Mouse (Mus musculus): ENCODE data around the gene Frs3. TPM values are rescaled to one million over a fixed set of nuclear protein-coding genes. Genes with fewer than 3 reads are reported as not detected.

The Frs3 gene
- polyA plus RNA-seq, 1 experiment from 2014 or later, result 27.1 TPM

- Histone ChIP-seq H3K4me1 (replicated peaks; ENCODE audit: control insufficient read depth, insufficient read depth, low read length) (peaks cover 8% of the 10 kb centered on the region), H3K9me3 (ENCODE audit: control insufficient read depth, low read length) (no peaks in the 10 kb centered on the region), H3K4me3 (replicated peaks; ENCODE audit: low read length) (no peak overlapping the region), H3K27ac (ENCODE audit: low read length) (no peak overlapping the region), H3K4me2 (ENCODE audit: low read length) (no peak overlapping the region), H3K27me3 (replicated peaks; ENCODE audit: control insufficient read depth, insufficient read depth, low read length) (peaks cover 3% of the 10 kb centered on the region; the same call in 1 of the 2 replicates), H3K9ac (replicated peaks; ENCODE audit: low read depth, low read length) (no peak overlapping the region), H3K36me3 (ENCODE audit: control insufficient read depth, insufficient read depth) (no peaks in the 10 kb centered on the region)
- WGBS, result 86% methylated on average over 10 of the region's 10 CpGs
- ATAC-seq, result no peak
Measured at GRCm38 (mm10) chr17:47698156-47698555, 9.3 kb downstream of the Frs3 start.

DNA sequence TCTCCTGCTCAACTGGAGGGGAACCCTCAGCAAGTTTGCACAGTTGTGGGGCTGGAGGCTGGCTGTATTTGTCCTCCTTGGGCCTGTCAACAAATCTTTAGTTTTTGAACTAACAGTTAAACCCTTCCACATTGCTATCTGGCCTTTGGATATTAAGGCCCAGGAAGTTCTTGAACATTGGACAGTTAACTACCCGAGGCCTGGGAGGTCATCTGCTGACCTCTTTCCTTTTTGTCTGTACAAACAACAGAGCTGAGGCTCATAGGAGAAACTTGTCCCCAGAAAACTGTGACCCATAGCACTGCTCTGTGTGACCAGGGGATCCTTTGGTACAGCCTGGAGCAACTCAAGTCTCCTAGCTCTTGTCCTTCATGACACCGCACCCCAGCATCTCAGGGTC, 10.2 kb downstream of the Frs3 start:
- Histone ChIP-seq H3K9ac (replicated peaks; ENCODE audit: low read depth, low read length) (no peak overlapping the region), H3K4me1 (replicated peaks; ENCODE audit: control insufficient read depth, insufficient read depth, low read length) (peaks cover 7% of the 10 kb centered on the region), H3K9me3 (ENCODE audit: control insufficient read depth, low read length) (no peaks in the 10 kb centered on the region), H3K4me2 (ENCODE audit: low read length) (no peak overlapping the region), H3K4me3 (replicated peaks; ENCODE audit: low read length) (no peak overlapping the region), H3K27ac (ENCODE audit: low read length) (no peak overlapping the region), H3K36me3 (ENCODE audit: control insufficient read depth, insufficient read depth) (no peaks in the 10 kb centered on the region), H3K27me3 (replicated peaks; ENCODE audit: control insufficient read depth, insufficient read depth, low read length) (no peaks in the 10 kb centered on the region)
- WGBS, result 86% methylated on average over 2 of the region's 2 CpGs
- no peak for ATAC-seq

DNA sequence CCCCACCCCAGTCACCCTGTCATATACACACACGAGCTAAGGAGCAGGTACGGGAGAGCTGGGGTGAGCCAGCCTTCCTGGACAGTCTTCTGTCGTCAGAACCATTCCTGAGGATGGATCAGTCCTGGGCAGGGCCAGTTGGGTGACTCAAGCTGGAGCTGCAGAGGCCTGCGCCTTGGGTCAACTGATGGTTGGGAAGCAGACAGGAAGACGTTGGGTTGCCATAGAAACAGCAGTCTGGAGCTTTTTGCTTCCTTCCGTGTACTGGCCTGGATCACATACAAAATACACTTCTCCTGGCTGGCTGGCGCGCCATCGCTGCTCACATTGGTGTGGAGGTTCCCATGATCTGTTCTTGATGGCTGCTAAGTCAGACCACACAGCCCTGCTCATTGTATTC, 13.0 kb downstream of the Frs3 start:
- H3K27ac ChIP-seq (ENCODE audit: low read length), result no peak overlapping the region
- no peaks in the 10 kb centered on the region for H3K4me1 ChIP-seq (replicated peaks; ENCODE audit: control insufficient read depth, insufficient read depth, low read length)
- H3K9ac ChIP-seq (replicated peaks; ENCODE audit: low read depth, low read length), result no peak overlapping the region
- no peaks in the 10 kb centered on the region for H3K27me3 ChIP-seq (replicated peaks; ENCODE audit: control insufficient read depth, insufficient read depth, low read length)
- H3K4me3 ChIP-seq (replicated peaks; ENCODE audit: low read length), result no peak overlapping the region
- no peaks in the 10 kb centered on the region for H3K9me3 ChIP-seq (ENCODE audit: control insufficient read depth, low read length)
- no peaks in the 10 kb centered on the region for H3K36me3 ChIP-seq (ENCODE audit: control insufficient read depth, insufficient read depth)
- peak; percentile 18; the same call in 1 of the 2 replicates for ATAC-seq
- no peak overlapping the region for H3K4me2 ChIP-seq (ENCODE audit: low read length)
- 75% methylated on average over 9 of the region's 9 CpGs for WGBS

- no peaks in the 10 kb centered on the region for H3K36me3 ChIP-seq (ENCODE audit: control insufficient read depth, insufficient read depth)
- no peaks in the 10 kb centered on the region for H3K27me3 ChIP-seq (replicated peaks; ENCODE audit: control insufficient read depth, insufficient read depth, low read length)
- 60% methylated on average over 27 of the region's 28 CpGs for WGBS
- ATAC-seq, result no peak
- H3K4me1 ChIP-seq (replicated peaks; ENCODE audit: control insufficient read depth, insufficient read depth, low read length), result no peaks in the 10 kb centered on the region
- no peak overlapping the region for H3K4me3 ChIP-seq (replicated peaks; ENCODE audit: low read length)
- no peak overlapping the region for H3K27ac ChIP-seq (ENCODE audit: low read length)
- no peak overlapping the region for H3K9ac ChIP-seq (replicated peaks; ENCODE audit: low read depth, low read length)
- no peak overlapping the region for H3K4me2 ChIP-seq (ENCODE audit: low read length)
- no peaks in the 10 kb centered on the region for H3K9me3 ChIP-seq (ENCODE audit: control insufficient read depth, low read length)
Measured at GRCm38 (mm10) chr17:47702548-47703345, 13.9 kb downstream of the Frs3 start.

DNA sequence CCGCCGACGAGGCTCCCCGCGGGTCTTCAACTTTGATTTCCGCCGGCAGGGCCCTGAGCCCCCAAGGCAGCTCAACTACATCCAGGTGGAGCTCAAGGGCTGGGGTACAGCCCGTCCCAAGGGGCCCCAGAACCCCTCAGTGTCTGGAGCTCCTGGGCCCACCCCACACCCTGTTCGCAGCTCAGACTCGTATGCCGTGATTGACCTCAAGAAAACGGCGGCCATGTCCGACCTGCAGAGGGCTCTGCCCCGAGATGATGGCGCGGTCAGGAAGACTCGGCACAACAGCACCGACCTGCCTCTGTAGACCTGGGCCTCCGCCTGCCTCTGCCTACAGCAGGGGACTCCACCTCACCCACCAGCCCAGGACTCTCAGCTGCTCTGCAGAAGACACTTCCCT, 14.7 kb downstream of the Frs3 start:
- WGBS, result 29% methylated on average over 19 of the region's 20 CpGs
- H3K36me3 ChIP-seq (ENCODE audit: control insufficient read depth, insufficient read depth), result no peaks in the 10 kb centered on the region
- H3K9me3 ChIP-seq (ENCODE audit: control insufficient read depth, low read length), result no peaks in the 10 kb centered on the region
- ATAC-seq, result no peak
- H3K4me2 ChIP-seq (ENCODE audit: low read length), result no peak overlapping the region
- no peak overlapping the region for H3K9ac ChIP-seq (replicated peaks; ENCODE audit: low read depth, low read length)
- no peak overlapping the region for H3K27ac ChIP-seq (ENCODE audit: low read length)
- H3K27me3 ChIP-seq (replicated peaks; ENCODE audit: control insufficient read depth, insufficient read depth, low read length), result no peaks in the 10 kb centered on the region
- no peak overlapping the region for H3K4me3 ChIP-seq (replicated peaks; ENCODE audit: low read length)
- H3K4me1 ChIP-seq (replicated peaks; ENCODE audit: control insufficient read depth, insufficient read depth, low read length), result no peaks in the 10 kb centered on the region

DNA sequence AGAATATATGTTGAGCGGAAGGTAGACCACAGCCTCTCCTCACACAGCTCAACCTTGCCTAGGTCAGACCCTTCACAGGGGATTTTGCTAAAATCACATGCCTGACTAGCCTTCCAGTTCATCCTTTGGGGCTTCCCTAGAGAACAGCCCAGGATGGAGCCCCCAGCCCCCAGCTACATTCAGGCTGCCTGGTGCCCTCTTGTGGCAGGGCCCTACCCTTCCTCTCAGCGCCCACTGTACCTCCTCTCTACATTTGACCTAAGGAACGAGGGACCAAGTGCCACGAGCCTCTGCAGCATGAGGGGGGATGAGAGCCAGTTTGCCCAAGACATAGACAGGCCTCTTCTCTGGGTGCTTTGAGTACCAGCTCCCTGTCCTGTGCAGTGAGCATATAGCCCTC, 15.9 kb downstream of the Frs3 start:
- Histone ChIP-seq H3K4me2 (ENCODE audit: low read length) (no peak overlapping the region), H3K9ac (replicated peaks; ENCODE audit: low read depth, low read length) (no peak overlapping the region), H3K36me3 (ENCODE audit: control insufficient read depth, insufficient read depth) (no peaks in the 10 kb centered on the region), H3K27me3 (replicated peaks; ENCODE audit: control insufficient read depth, insufficient read depth, low read length) (no peaks in the 10 kb centered on the region), H3K4me1 (replicated peaks; ENCODE audit: control insufficient read depth, insufficient read depth, low read length) (no peaks in the 10 kb centered on the region), H3K27ac (ENCODE audit: low read length) (no peak overlapping the region), H3K4me3 (replicated peaks; ENCODE audit: low read length) (no peak overlapping the region), H3K9me3 (ENCODE audit: control insufficient read depth, low read length) (no peaks in the 10 kb centered on the region)
- no peak for ATAC-seq
- WGBS, result 79% methylated on average over 4 of the region's 4 CpGs

DNA sequence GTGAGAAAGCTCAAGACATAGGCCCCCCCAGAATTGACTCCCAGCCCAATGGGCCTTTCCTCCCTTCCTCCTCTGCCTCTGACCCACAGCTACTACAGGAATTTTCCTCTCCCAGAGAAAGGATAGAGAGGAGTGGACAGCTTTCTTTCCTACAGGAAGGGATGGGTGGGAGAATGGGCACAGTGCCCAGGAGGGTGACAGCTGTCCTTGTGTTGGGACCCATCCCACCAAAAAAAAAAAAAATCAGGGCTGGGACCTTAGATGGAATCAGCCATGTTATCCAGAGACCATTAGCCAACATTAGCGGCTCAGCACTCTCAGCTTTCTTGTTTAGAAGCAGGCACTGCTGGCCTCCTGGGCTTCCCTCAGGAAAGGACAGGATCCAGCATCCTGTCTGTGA, 17.4 kb downstream of the Frs3 start:
- Histone ChIP-seq H3K9ac (replicated peaks; ENCODE audit: low read depth, low read length) (no peak overlapping the region), H3K4me3 (replicated peaks; ENCODE audit: low read length) (no peak overlapping the region), H3K4me1 (replicated peaks; ENCODE audit: control insufficient read depth, insufficient read depth, low read length) (no peaks in the 10 kb centered on the region), H3K9me3 (ENCODE audit: control insufficient read depth, low read length) (no peaks in the 10 kb centered on the region), H3K27ac (ENCODE audit: low read length) (no peak overlapping the region), H3K27me3 (replicated peaks; ENCODE audit: control insufficient read depth, insufficient read depth, low read length) (no peaks in the 10 kb centered on the region), H3K36me3 (ENCODE audit: control insufficient read depth, insufficient read depth) (no peaks in the 10 kb centered on the region), H3K4me2 (ENCODE audit: low read length) (no peak overlapping the region)
- no peak for ATAC-seq
- WGBS, result 70% methylated on average over 1 of the region's 1 CpGs

DNA sequence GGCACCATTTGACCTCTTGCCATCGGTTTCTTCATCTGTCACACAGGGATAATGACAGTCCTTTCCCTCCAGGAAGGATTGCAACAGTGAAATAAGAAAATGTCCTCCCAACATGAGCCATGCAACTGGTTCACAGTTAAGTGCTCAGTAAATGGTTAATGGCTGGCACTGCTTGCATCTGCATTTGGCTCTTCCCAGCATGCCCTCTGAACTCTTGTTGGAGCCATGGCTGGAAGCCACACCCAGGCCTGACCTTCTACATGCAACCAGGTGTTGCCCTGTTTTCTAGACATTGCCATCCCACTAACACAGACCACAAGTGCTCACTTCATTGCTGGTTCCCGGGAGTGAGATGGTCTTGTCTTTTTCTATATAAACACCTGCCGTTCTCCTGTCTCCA, 19.1 kb downstream of the Frs3 start:
- H3K4me2 ChIP-seq (ENCODE audit: low read length), result no peak overlapping the region

GRCm38 (mm10) chr17:47708972-47709371, 20.1 kb downstream of the Frs3 start:
- no peak overlapping the region for H3K4me3 ChIP-seq (replicated peaks; ENCODE audit: low read length)
- H3K4me2 ChIP-seq (ENCODE audit: low read length), result no peak overlapping the region
- H3K36me3 ChIP-seq (ENCODE audit: control insufficient read depth, insufficient read depth), result no peaks in the 10 kb centered on the region
- ATAC-seq, result no peak
- H3K27me3 ChIP-seq (replicated peaks; ENCODE audit: control insufficient read depth, insufficient read depth, low read length), result no peaks in the 10 kb centered on the region
- H3K9ac ChIP-seq (replicated peaks; ENCODE audit: low read depth, low read length), result no peak overlapping the region
- H3K9me3 ChIP-seq (ENCODE audit: control insufficient read depth, low read length), result no peaks in the 10 kb centered on the region
- H3K4me1 ChIP-seq (replicated peaks; ENCODE audit: control insufficient read depth, insufficient read depth, low read length), result no peaks in the 10 kb centered on the region
- no peak overlapping the region for H3K27ac ChIP-seq (ENCODE audit: low read length)
- 74% methylated on average over 4 of the region's 4 CpGs for WGBS

More for the DNA sequence above, 19.1 kb downstream of the Frs3 start:
- ATAC-seq, result no peak
- no peaks in the 10 kb centered on the region for H3K36me3 ChIP-seq (ENCODE audit: control insufficient read depth, insufficient read depth)
- H3K9ac ChIP-seq (replicated peaks; ENCODE audit: low read depth, low read length), result no peak overlapping the region
- no peaks in the 10 kb centered on the region for H3K27me3 ChIP-seq (replicated peaks; ENCODE audit: control insufficient read depth, insufficient read depth, low read length)
- no peak overlapping the region for H3K27ac ChIP-seq (ENCODE audit: low read length)
- H3K4me1 ChIP-seq (replicated peaks; ENCODE audit: control insufficient read depth, insufficient read depth, low read length), result no peaks in the 10 kb centered on the region
- WGBS, result 80% methylated on average over 3 of the region's 3 CpGs
- H3K9me3 ChIP-seq (ENCODE audit: control insufficient read depth, low read length), result no peaks in the 10 kb centered on the region
- H3K4me3 ChIP-seq (replicated peaks; ENCODE audit: low read length), result no peak overlapping the region

DNA sequence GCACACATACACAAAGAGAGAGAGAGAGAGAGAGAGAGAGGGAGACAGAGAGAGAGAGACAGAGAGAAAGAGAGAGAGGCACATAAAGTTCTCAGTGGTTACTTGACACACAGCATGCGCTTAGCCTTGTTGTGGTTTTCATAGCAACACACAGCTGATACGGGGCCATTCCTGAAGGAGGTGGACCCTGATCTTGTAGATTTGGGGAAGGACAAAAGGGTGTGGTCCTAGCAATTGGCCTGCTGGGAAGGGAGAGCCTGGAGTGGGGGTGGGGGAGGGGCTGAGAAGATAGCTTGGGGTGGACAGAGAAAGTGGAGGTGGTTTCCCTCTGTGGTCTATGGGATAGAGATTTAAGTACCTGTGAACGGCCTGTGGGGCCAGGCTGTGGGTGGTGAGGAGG, 21.2 kb downstream of the Frs3 start:
- Histone ChIP-seq H3K27me3 (replicated peaks; ENCODE audit: control insufficient read depth, insufficient read depth, low read length) (no peaks in the 10 kb centered on the region), H3K4me2 (ENCODE audit: low read length) (no peak overlapping the region), H3K9me3 (ENCODE audit: control insufficient read depth, low read length) (no peaks in the 10 kb centered on the region), H3K9ac (replicated peaks; ENCODE audit: low read depth, low read length) (no peak overlapping the region), H3K36me3 (ENCODE audit: control insufficient read depth, insufficient read depth) (no peaks in the 10 kb centered on the region), H3K27ac (ENCODE audit: low read length) (no peak overlapping the region), H3K4me3 (replicated peaks; ENCODE audit: low read length) (no peak overlapping the region), H3K4me1 (replicated peaks; ENCODE audit: control insufficient read depth, insufficient read depth, low read length) (no peaks in the 10 kb centered on the region)
- WGBS, result 80% methylated on average over 3 of the region's 3 CpGs
- no peak for ATAC-seq

Data from forebrain, embryonic 16.5 days (tissue).